Mouse (Mus musculus): ENCODE measurements around the gene Plod3. TPM values are rescaled to one million over a fixed set of nuclear protein-coding genes. Genes with fewer than 3 reads are reported as not detected.
"Not testable (repeated sequence)": the region's sequence is repeated elsewhere in the genome, so short reads cannot be mapped to it uniquely, and the experiment has no call there.

Gene Plod3
- polyA plus RNA-seq, 1 experiment from 2014 or later: 33.0 TPM

DNA sequence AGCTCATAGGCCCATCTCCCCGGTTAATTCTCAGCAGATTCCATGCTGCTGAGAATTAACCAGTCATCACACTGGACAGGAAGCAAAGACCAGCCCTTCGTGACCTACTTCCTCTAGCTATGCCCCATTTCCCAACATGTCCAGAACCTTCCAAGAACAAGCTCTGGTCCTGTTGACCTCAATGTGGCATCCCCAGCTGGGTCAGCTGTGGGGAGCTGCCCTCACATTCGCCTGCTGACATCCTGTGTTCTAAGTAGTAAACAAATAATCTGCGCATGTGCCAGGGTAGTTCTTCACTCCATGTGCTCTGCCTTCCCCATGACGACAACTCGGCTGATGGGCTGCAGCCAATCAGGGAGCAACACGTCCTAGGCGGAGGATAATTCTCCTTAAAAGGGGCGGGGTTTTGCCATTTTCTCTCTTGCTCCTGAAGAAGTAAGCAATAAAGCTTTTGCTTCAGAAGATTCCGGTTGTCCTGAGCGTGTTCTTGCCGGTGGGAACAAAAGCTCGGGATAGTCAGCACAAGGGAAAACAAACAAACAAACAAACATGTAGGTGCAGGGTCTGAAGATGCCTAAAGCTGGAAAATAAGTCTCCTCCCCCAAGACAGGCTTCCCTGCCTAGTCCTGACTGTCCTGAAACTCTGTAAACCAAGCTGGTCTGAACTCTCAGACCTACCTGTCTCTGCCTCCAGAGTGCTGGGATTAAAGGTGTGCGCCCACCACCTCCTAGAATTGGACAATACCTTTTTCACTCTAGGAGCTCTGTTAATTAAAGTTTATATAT, 37.1 kb upstream of the Plod3 start:
- not testable (repeated sequence) for ATAC-seq (replicated peaks; ENCODE audit: insufficient number of reproducible peaks, low FRiP score, low TSS enrichment); H3K27ac ChIP-seq (ENCODE audit: low read depth, low read length); H3K4me1 ChIP-seq (ENCODE audit: control insufficient read depth, insufficient read depth, low read length); H3K9me3 ChIP-seq (replicated peaks; ENCODE audit: control insufficient read depth, low read length); H3K4me2 ChIP-seq; H3K27me3 ChIP-seq (ENCODE audit: control insufficient read depth, insufficient read depth, low read length); H3K9ac ChIP-seq (ENCODE audit: low read depth, low read length); H3K36me3 ChIP-seq (ENCODE audit: control insufficient read depth, insufficient read depth, low read length); H3K4me3 ChIP-seq (ENCODE audit: low read depth, low read length)
- 81% methylated on average over 14 of the region's 14 CpGs for WGBS (ENCODE audit: insufficient replicate concordance)

DNA sequence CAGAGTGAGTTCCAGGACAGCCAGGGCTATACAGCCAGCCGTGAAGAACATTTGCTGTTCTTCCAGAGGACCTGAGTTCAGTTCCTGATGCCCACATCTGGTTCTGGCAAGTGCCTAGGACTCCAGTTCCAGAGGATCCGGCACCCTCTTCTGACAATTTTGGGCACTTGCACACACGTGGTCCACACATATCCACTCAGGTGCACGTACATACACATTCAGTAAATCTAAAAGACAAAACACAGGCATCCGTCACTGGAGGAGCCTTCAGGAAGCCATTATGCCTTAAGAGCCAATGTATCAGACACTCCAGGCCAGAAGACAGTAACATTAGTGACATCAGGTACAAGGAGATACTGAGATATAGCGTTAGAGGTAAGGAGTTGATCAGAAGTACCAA, 36.3 kb upstream of the Plod3 start:
- no peak overlapping the region for H3K4me2 ChIP-seq
- H3K27ac ChIP-seq (ENCODE audit: low read depth, low read length): no peak overlapping the region
- no peaks in the 10 kb centered on the region for H3K27me3 ChIP-seq (ENCODE audit: control insufficient read depth, insufficient read depth, low read length)
- ATAC-seq (replicated peaks; ENCODE audit: insufficient number of reproducible peaks, low FRiP score, low TSS enrichment): no peak
- 0 out of 2 replicates have a peak, but pooled peaks cover under 1% of the 10 kb centered on the region for H3K36me3 ChIP-seq (ENCODE audit: control insufficient read depth, insufficient read depth, low read length)
- H3K9me3 ChIP-seq (replicated peaks; ENCODE audit: control insufficient read depth, low read length): no peaks in the 10 kb centered on the region
- 84% methylated on average over 6 of the region's 6 CpGs for WGBS (ENCODE audit: insufficient replicate concordance)
- H3K4me1 ChIP-seq (ENCODE audit: control insufficient read depth, insufficient read depth, low read length): peaks cover 5% of the 10 kb centered on the region; the same call in 1 of the 2 replicates
- H3K9ac ChIP-seq (ENCODE audit: low read depth, low read length): no peak overlapping the region
- no peak overlapping the region for H3K4me3 ChIP-seq (ENCODE audit: low read depth, low read length)

GRCm38 (mm10) chr5:136952153-136952552, 34.7 kb upstream of the Plod3 start:
- Histone ChIP-seq H3K9ac (ENCODE audit: low read depth, low read length) (no peak overlapping the region), H3K36me3 (ENCODE audit: control insufficient read depth, insufficient read depth, low read length) (0 out of 2 replicates have a peak, but pooled peaks cover 4% of the 10 kb centered on the region), H3K4me1 (ENCODE audit: control insufficient read depth, insufficient read depth, low read length) (peaks cover 5% of the 10 kb centered on the region; the same call in 1 of the 2 replicates), H3K27me3 (ENCODE audit: control insufficient read depth, insufficient read depth, low read length) (no peaks in the 10 kb centered on the region), H3K4me3 (ENCODE audit: low read depth, low read length) (no peak overlapping the region), H3K9me3 (replicated peaks; ENCODE audit: control insufficient read depth, low read length) (no peaks in the 10 kb centered on the region), H3K27ac (ENCODE audit: low read depth, low read length) (no peak overlapping the region), H3K4me2 (peak overlapping the region; percentile 80; the same call in 1 of the 2 replicates)
- WGBS (ENCODE audit: insufficient replicate concordance): 64% methylated on average over 4 of the region's 4 CpGs
- ATAC-seq (replicated peaks; ENCODE audit: insufficient number of reproducible peaks, low FRiP score, low TSS enrichment): no peak

- peak within 1 kb of the TSS; percentile 73 for H3K4me3 ChIP-seq (ENCODE audit: low read depth, low read length)
- H3K4me2 ChIP-seq: peak within 1 kb of the TSS; percentile 80
- under 1% methylated on average over 23 of the region's 23 CpGs for WGBS (ENCODE audit: insufficient replicate concordance)
- peak within 1 kb of the TSS; percentile 79 for H3K9ac ChIP-seq (ENCODE audit: low read depth, low read length)
- 0 out of 2 replicates have a peak, but pooled peaks cover 4% of the 10 kb centered on the region for H3K36me3 ChIP-seq (ENCODE audit: control insufficient read depth, insufficient read depth, low read length)
- peak within 1 kb of the TSS; percentile 29; the same call in 1 of the 2 replicates for H3K27ac ChIP-seq (ENCODE audit: low read depth, low read length)
- no peaks in the 10 kb centered on the region for H3K9me3 ChIP-seq (replicated peaks; ENCODE audit: control insufficient read depth, low read length)
- peaks cover 5% of the 10 kb centered on the region; the same call in 1 of the 2 replicates for H3K4me1 ChIP-seq (ENCODE audit: control insufficient read depth, insufficient read depth, low read length)
- H3K27me3 ChIP-seq (ENCODE audit: control insufficient read depth, insufficient read depth, low read length): no peaks in the 10 kb centered on the region
- ATAC-seq (replicated peaks; ENCODE audit: insufficient number of reproducible peaks, low FRiP score, low TSS enrichment): peak; percentile 98
Observed at GRCm38 (mm10) chr5:136953015-136953414, 33.8 kb upstream of the Plod3 start, which contains the start of gene Fis1. Gene Fis1, plus strand, starts transcription at chr5:136953275.

DNA sequence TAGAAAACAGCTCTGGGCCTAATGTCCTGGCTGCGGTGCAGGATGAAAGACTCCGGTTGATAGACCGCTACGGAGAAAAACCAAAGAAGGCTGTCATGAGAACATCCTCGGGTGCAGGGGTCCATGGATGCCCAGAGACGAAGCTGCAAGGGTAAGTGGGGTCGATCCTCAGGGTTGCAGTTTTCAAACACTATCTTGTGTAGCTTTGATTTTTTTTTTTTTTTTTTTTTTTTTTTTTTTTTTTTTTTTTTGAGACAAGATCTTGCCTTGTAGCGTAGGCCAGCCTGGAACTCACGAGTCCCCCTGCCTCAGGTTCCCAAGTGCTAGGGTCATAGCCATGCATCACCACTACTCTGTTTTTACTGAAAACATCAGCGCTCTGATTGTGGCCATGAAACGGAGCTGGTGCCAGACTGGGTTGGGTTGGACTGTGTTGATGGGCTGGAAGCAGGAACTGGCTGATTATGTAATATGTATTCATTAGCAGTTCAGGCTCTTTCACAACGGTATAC, 33.3 kb upstream of the Plod3 start:
- Histone ChIP-seq H3K9ac (ENCODE audit: low read depth, low read length) (peak overlapping the region; percentile 79), H3K4me2 (peak overlapping the region; percentile 80), H3K27ac (ENCODE audit: low read depth, low read length) (peak overlapping the region; percentile 29; the same call in 1 of the 2 replicates), H3K27me3 (ENCODE audit: control insufficient read depth, insufficient read depth, low read length) (no peaks in the 10 kb centered on the region), H3K4me3 (ENCODE audit: low read depth, low read length) (peak overlapping the region; percentile 73), H3K9me3 (replicated peaks; ENCODE audit: control insufficient read depth, low read length) (no peaks in the 10 kb centered on the region), H3K36me3 (ENCODE audit: control insufficient read depth, insufficient read depth, low read length) (0 out of 2 replicates have a peak, but pooled peaks cover 4% of the 10 kb centered on the region), H3K4me1 (ENCODE audit: control insufficient read depth, insufficient read depth, low read length) (peaks cover 5% of the 10 kb centered on the region; the same call in 1 of the 2 replicates)
- ATAC-seq (replicated peaks; ENCODE audit: insufficient number of reproducible peaks, low FRiP score, low TSS enrichment): 0 out of 2 replicates have a peak, but pooled peaks have one; percentile 16
- WGBS (ENCODE audit: insufficient replicate concordance): 1% methylated on average over 12 of the region's 12 CpGs

DNA sequence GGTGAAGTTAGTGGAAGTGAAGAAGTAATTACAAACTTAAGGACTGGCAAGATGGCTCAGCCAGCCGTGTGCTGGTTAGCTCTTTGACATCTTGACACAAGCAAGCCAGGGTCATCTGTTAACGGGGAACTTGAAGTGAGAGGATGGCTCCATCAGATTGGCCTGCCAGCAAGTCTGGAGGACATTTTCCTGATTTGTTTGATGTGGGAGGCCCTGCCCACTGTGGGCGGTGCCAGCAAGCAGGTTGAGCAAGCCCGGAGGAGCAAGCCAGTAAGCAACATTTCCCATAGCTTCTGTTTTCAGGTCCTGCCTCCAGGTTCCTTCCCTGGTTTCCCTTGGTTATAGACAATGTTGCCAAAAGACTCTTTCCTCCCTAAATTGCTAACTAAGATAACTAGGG, 31.2 kb upstream of the Plod3 start:
- Histone ChIP-seq H3K4me1 (ENCODE audit: control insufficient read depth, insufficient read depth, low read length) (peaks cover 5% of the 10 kb centered on the region; the same call in 1 of the 2 replicates), H3K9ac (ENCODE audit: low read depth, low read length) (no peak overlapping the region), H3K36me3 (ENCODE audit: control insufficient read depth, insufficient read depth, low read length) (0 out of 2 replicates have a peak, but pooled peaks cover 4% of the 10 kb centered on the region), H3K27me3 (ENCODE audit: control insufficient read depth, insufficient read depth, low read length) (no peaks in the 10 kb centered on the region), H3K4me2 (no peak overlapping the region), H3K9me3 (replicated peaks; ENCODE audit: control insufficient read depth, low read length) (no peaks in the 10 kb centered on the region), H3K4me3 (ENCODE audit: low read depth, low read length) (no peak overlapping the region), H3K27ac (ENCODE audit: low read depth, low read length) (no peak overlapping the region)
- WGBS (ENCODE audit: insufficient replicate concordance): 77% methylated on average over 4 of the region's 4 CpGs
- no peak for ATAC-seq (replicated peaks; ENCODE audit: insufficient number of reproducible peaks, low FRiP score, low TSS enrichment)

DNA sequence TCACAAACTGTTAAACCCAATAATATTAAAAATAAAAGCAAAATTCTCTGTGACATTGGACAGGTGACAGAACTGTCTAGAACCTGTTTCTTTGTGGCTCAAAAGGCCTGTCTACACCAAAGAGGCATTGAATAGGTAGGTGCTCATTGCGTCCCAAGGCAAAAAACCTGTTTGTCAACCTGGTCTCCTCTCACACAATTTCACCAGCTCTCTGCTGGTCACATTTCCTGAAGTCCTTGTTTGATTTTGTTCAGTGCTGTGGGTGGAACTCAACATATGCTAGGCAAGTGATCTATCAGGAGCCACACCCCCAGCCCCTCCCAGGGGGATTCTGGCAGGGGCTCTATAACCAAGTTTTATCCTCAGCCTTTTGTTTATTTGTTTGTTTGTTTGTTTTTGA, 29.6 kb upstream of the Plod3 start:
- Histone ChIP-seq H3K9me3 (replicated peaks; ENCODE audit: control insufficient read depth, low read length) (no peaks in the 10 kb centered on the region), H3K36me3 (ENCODE audit: control insufficient read depth, insufficient read depth, low read length) (0 out of 2 replicates have a peak, but pooled peaks cover 4% of the 10 kb centered on the region), H3K4me3 (ENCODE audit: low read depth, low read length) (no peak overlapping the region), H3K9ac (ENCODE audit: low read depth, low read length) (no peak overlapping the region), H3K27me3 (ENCODE audit: control insufficient read depth, insufficient read depth, low read length) (no peaks in the 10 kb centered on the region), H3K4me1 (ENCODE audit: control insufficient read depth, insufficient read depth, low read length) (peaks cover 10% of the 10 kb centered on the region), H3K4me2 (no peak overlapping the region), H3K27ac (ENCODE audit: low read depth, low read length) (no peak overlapping the region)
- no peak for ATAC-seq (replicated peaks; ENCODE audit: insufficient number of reproducible peaks, low FRiP score, low TSS enrichment)
- 97% methylated on average over 1 of the region's 1 CpGs for WGBS (ENCODE audit: insufficient replicate concordance)

DNA sequence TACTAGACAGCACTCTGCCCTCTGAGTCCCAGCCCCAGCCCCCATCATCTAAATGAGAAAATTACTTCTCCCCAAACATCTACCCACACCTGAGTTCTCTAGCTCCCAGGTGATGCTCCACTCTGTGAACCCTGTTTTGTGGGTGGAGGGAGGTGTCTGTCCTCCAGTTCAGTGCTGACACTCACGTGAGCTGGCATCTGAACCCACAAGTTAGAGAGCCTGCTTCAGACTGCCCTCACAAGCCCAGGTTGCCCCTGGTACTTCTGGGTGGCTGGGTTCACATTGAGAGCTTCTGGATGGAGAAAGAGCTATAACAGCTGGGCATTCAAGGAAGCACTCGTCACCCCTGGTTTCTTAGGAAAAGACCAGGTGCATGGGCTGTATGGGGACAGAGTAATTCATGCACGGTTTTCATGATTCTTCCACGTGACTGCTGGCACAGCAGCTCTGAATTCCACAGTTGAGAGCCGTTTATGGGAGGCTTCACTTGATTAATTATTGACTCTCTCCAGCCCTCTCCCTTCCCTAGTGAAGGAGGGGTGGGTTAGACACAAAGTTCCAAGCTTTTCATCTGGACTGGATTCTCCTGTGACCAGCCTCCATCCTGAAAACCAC, 27.7 kb upstream of the Plod3 start:
- peaks cover 11% of the 10 kb centered on the region for H3K4me1 ChIP-seq (ENCODE audit: control insufficient read depth, insufficient read depth, low read length)
- H3K36me3 ChIP-seq (ENCODE audit: control insufficient read depth, insufficient read depth, low read length): peaks cover 8% of the 10 kb centered on the region
- H3K9me3 ChIP-seq (replicated peaks; ENCODE audit: control insufficient read depth, low read length): no peaks in the 10 kb centered on the region
- no peak overlapping the region for H3K27ac ChIP-seq (ENCODE audit: low read depth, low read length)
- no peak overlapping the region for H3K4me2 ChIP-seq
- ATAC-seq (replicated peaks; ENCODE audit: insufficient number of reproducible peaks, low FRiP score, low TSS enrichment): no peak
- 78% methylated on average over 5 of the region's 5 CpGs for WGBS (ENCODE audit: insufficient replicate concordance)
- H3K4me3 ChIP-seq (ENCODE audit: low read depth, low read length): no peak overlapping the region
- H3K9ac ChIP-seq (ENCODE audit: low read depth, low read length): no peak overlapping the region
- no peaks in the 10 kb centered on the region for H3K27me3 ChIP-seq (ENCODE audit: control insufficient read depth, insufficient read depth, low read length)

All from heart, embryonic 11.5 days (tissue).